Mouse (Mus musculus) ES-CJ7 (cell line): ENCODE data around the gene Suv39h2.

Source experiments
- DNase-seq: peaks from one replicate; pipeline ENCODE4 v3.0.0; 2011; ENCODE audit warnings: low read depth, low spot score

Gene Suv39h2

DNA sequence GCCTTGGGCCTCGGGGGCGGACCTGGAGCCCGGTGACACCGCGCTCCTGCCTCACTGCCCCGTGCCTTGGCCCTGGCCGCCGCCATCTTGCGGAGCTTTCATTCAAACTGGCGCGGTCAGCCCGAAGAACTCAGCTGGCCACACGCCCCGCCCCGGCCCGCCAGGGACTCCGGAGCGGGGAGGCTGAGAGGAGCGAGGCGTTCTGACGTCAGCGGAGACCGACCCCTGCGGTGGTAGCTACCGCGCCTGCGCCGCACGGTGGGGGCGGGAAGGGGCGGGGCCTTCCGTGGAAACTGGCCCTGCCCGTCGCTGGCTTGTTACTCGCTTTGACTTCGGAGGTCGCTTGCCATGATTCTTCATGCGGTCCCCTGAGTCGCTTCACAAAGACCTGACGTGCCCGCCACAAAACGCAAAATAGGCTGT lies at the start of gene Suv39h2:
TSS of gene Suv39h2 (minus strand) at position 171 of the 423 bp plus-strand sequence.
- DNase-seq: peak; percentile 89

DNA sequence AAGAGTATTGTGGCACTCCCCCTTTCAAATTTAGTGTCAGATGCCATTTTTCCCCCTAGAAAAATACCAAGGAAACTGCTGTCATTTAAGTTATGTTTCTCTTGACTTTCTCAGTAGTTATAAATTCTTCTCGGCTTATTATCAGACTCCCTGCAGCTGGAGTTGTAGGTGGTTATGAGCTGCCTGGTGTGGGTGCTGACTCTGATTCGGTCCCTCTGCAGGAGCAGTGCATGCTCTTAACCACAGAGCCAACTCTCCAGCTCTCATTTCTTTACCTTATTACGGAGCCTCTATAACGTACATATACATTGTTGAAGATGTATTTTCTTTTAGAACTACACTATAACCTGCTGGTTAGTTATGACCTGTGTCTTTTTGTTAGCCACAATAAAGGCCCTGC lies 47.7 kb upstream of the Suv39h2 start:
- DNase-seq: no peak

DNA sequence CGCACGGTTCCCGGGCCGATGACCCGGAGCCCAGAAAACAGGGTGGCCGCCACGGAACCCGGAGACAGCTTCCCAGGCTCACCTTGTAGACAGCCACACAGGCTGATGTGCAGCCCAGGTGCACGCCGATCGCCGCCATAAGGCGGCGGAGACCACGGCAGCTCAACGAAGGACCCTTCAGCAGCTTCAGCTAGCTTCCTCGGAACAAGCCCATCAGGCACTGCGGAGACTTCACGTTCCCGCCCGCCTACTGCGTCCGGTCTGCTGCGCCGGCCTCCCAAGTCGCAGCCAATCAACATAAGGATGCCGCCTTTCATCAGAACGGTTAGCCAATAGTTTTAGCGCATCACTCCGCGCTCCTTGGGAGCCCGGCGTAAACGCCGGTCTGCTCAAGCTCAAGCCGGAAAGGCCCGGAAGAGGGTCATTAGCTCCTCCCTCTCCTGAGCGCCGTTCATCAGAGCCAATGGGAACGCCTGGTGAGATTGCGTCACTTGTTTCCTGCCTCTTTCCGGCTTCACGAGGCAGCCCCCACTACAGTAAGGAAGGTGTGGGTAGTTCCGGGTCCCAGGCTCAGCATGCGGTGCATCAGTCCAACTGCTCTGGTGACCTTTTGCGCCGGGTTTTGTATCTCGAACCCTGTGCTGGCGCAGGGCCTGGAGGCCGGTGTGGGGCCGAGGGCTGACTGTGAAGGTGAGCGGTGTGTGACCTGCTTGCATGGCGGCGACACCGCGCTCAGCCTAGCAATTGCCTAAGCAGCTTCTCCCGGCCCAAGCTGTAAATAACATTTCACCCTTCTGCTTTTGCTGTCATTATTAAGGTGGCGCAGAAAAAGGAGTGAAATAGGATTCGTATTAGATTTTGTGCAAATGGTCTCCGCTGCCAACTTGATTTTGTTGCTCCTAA lies 38.0 kb upstream of the Suv39h2 start, which contains the start of the genes Gm45902, Hspa14 and Cdnf:
TSS of gene Gm45902 (minus strand) at position 239 of the 903 bp plus-strand sequence.
TSS of gene Hspa14 (minus strand) at position 263 of the 903 bp plus-strand sequence.
TSS of gene Cdnf (plus strand) at position 479 of the 903 bp plus-strand sequence.
- peak; percentile 98 for DNase-seq

DNA sequence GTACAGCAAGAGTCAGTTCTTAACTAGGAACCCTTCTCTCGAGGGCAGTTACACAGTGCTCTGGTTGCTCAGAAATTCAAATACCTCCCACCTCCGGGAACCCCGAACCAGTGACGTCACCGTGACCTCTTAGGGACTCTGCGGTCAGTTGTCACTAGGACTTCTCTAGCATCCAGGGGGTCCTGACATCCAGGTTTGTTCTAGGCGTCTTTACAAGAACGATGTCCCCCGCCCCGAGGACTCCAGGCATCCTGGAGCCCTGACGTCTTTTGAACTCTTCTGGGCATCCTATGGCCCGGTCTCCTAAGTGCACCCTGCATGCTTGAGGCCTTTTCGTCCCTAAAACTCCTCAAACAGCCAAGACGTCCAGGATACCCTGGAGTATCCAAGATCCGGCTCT lies 37.2 kb upstream of the Suv39h2 start:
- DNase-seq: peak; percentile 40

DNA sequence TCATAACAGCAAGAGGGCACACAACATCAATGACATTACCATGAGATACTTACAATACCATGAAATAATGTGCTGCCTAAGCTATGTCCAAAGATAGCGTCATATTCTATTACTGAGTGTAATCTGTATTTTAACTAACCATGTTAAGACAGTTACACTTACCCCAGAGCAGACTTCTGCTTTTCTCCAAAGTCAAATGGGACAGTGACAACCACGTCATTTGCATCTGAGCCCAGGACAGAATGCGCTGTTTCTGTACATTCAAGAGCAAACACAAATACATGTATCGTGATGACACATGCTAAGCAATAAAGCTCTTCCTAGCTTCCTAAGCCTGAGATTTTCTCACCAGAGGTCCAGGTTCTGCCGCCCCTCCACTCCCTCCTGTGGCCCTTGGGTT lies 26.1 kb upstream of the Suv39h2 start:
- no peak for DNase-seq

DNA sequence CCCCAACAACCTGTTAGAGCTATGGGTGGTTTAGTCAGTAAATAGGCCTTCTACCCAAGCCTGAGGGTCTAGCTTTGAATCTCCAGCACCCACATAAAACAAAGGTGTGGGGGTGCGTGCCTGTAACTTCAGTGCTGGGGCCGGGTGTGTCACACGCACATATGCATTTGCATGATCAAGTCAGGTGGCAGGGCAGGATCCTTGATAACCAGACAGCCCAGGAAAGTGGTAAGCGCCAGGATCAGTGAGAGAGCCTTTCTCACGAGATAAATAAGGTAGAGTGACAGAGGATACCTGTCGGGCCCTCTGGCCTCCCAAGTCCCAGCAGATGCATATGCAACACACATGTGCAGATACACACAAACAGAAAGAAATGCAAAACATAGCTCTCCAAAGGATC lies 24.7 kb upstream of the Suv39h2 start:
- DNase-seq: no peak

DNA sequence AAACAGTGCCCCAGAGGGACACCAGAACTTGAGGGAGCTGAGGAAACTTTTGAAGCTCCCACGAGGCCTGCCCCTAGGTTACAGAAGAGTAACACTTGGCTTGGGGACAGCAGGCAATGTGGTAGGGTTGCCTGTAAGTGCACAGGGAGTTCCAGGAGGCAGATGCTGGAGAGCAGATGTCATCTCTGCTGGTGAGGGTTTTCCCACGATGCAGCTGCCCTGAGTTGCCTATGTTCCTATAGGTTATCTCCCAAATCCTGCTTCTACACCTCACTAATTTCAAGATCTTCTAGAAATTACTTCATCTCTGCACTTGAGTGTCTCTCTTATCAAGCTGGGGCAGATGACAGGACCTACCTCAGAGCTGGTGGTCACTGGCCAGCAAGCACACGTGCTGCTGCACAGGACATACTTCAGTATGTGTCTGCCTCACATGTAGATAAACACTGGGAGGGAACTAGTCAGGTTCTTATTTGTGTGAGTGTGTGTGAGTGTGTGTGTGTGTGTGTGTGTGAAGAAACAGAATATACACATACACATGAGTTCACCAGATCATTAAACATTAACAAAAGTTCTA lies 19.1 kb upstream of the Suv39h2 start:
- no peak for DNase-seq

DNA sequence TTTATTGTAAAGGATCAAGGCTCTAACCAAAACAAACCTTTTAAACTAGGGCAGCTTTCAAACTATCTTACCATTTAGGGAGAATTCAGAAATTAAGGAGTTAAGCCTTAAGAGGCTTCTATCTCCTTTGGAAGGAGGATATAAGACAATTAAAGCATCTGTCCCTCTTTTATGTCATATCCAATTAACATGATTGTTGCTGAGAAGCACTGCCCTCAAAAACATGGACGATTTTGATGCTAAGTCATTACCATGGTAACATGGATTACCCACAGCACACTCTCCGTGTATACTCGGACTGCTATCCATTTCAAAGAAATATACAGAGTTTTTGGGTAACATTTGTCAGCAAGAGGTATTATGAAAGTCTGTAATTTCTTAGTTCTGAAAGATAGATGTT lies 15.0 kb upstream of the Suv39h2 start:
- DNase-seq: no peak

DNA sequence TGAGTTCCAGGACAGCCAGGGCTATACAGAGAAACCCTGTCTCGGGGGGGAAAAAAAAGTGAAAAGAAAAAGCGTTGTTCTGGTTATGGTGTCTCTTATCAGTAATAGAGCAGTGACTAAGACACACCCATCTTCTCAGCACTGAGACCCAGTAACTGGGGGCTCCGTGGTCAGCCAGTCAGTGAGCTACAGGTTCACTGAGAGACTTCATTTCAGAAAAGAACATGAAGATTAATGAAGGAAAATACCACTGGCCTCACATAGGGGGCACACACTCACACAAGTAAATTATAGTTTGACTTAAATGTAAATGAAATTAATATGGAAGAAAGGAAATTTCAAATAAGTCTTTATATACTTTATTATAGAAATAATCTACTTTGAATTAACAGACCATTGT lies 5.4 kb upstream of the Suv39h2 start:
- DNase-seq: no peak

DNA sequence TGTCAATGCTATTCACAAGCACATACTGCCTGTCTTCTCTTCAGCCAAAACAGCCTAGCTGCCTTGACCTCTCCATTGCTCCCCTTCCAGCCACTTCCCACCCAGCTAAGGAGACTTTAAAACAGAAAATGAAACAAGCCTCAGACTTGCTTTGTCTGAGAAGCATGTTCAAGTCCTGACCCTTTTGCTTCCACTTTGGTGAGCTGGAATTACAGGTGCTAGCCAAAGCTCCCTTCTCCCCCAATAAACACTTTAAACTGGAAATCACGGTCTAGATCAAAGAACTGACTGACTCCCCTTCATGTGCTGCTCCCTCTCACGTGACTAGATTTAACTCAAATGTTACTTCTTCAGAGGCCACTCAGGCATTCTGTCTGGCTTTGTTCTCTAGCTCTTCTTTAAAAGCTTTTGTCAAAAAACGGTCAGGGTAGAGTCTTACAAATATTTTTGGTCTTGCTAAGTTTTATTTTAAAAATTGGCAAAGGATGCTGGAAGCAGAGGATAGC lies 968 bp upstream of the Suv39h2 start:
- DNase-seq: no peak

DNA sequence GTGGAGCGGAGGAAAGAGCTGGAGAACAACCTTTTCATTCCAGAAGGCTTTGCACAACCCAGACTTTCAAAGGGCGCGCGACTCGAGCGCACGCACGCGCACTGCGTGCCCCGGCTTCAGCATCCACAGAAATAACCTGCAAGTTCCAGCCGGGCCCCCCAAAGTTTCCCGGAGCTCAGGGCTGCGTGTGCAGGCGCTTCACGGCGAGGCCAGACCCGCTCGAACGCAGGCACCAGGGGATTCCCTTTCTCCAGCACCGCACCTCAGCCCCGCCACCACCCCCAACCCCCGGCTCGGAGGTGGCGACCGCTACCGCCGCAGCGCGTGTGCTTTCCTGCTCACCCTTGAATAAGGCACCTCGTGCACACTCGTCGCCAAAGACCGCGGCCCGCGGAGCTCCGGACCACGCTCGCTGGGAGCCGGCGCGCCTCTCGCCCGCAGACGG lies 448 bp downstream of the Suv39h2 start:
- peak; percentile 82 for DNase-seq

DNA sequence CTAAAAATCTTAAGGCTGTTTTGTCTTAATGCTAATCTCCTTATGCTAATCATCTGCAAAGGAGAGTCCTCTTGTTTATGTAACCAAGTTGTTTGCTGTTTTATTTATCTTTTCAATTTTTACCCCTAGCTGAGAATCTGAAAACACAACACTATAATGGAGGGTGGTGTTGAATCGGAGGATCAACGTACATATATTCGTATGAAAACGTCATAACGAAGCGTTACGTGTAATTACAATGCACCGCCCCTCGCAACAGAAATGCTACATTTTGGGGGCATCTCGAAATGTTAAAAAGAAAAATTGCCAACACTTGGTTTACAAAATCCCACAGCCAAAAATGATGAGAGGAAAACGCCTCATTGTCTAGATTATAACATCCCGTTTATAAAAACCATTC lies 940 bp downstream of the Suv39h2 start:
- no peak for DNase-seq

DNA sequence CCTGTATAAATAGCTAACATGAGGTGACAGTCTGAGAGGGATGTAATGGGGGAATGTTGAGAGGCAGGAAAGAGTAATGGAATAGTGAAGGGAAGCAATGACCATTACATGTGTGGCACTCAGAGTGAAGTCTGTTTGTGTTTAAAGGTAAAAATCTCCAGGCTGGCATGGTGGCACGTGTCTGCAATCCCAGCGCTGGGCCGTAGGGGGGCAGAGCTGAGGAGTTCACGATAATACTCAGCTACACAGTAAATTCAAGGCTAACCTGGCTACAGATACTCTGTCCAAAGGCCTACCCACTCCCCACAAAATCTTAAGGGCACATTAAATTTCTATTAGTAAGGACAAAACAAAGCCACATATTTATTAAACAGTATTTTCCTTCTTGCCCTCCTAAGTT lies 18.2 kb downstream of the Suv39h2 start:
- peak; percentile 16 for DNase-seq

DNA sequence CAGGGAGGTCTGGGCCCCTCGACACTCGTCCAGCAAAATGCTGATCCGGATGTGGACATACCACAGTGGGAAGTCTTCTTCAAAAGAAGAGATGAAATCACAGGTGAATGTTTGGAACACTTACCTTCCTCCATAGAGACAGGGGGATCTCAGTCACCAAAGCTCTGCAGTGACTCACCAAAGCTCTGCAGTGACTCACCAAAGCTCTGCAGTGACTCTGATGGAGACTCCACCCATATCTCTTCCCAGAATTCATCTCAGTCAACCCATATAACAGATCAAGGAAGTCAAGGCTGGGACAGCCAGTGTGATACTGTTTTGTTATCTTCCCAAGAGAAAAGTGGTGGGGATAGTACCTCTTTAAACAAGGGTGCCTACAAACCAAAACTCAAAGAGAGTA lies 21.7 kb downstream of the Suv39h2 start:
- no peak for DNase-seq

DNA sequence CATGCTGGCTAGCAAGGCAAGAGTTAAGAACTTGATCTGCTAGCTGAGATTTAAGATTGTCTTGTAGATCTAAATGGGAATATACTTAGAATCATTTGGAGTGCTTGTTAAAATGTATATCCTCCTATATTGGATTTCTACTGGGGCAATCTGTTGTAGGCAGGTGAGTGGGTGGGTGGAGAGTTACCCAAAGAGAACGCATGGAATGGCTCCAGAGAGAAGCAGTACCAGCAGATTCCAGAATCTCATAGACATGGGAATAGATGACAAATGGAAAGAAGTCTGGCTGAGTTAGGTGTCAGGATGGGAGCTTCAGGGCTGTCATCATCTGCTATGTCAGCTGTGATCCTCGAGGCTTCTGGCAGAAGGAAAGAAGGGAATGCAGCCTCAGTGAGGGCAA lies 25.4 kb downstream of the Suv39h2 start:
- DNase-seq: no peak

DNA sequence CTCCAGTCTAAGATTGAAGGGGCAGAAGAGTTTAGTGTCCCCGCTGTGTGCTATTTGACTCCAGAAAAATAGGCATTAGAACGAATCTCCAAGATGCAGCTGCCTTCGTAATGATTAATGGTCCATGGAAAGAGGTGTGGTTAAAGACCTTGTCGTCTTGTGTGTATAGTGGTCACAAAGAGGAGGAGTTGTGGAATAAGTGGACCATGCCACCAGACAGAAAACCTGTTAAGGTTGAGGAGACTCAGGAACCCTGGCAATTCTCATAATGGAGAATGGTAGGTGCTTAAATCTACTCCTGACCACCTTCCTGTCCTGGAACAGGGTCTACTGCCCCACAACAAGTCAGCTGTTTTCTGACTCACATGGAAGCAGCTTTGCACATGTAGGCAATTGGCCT lies 28.8 kb downstream of the Suv39h2 start:
- DNase-seq: no peak

DNA sequence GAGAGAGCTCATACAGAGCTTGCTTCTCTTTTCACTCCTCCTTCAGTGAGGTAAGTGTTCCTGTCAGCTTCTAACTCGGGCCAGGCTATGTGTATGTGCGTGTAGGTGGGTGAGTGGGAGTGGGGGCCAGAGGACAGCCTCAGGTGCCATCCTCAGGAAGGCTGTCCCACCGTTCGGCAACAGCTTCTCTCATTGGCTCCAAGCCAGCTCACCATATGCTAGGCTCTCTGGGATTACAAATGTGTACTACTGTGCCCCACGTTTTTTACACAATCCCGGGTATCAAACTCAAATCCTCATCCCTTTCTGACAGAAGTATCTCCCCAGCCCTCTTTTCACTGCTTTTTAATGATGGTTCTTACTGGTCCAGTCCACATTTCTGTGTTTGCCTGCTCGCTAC lies 30.6 kb downstream of the Suv39h2 start:
- no peak for DNase-seq

DNA sequence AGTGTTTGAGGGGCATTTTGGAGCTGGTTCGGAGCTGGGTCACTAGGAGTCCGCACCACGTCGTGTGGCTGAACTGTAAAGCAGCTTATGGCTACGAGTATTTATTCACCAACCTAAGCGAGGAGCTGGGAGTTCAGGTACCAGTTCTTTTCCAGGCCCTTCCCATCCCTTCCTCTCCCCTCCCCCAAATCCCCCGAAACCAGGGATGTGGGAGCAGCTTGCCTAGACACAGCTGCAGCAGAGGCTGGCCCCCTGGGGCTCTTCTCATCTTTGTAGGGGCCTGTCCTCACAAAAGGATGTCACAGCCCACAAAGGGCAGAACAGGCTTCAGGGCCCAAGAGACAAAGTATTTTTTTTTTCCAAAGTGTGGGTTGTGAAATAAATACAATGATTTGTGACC lies 36.9 kb downstream of the Suv39h2 start:
- no peak for DNase-seq

DNA sequence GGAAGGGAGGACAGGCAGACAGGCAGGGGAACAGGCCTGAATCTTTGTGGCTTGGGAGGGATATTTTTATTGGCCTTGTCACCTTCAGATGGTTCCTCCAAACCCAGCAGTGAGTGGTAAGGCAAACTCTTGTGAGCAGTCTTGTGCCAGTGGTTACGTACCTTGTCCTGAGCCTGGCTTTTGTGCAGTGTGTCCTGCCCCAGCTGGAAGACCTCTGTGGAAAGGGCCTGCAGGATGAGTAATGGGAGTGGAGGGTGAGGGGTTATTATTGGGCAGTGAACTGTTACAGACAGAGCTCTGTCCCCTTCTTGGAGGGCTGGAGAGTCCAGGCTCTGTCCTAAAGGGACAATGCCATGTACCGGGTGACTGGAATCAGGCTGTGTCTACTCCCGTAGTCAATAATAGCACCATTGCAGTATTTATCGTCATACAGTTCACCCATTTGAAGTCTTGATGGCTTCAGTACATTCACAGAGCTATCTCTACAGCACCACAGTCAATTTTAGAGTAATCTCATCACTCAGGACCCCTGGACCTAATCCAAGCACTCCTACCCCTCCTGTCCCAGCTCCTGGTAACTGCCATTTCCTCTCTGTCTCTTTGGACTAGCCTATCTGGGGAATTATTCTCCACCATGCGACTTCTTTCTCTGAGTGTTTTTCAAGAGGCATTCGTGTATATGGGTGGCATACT lies 39.3 kb downstream of the Suv39h2 start:
- no peak for DNase-seq

DNA sequence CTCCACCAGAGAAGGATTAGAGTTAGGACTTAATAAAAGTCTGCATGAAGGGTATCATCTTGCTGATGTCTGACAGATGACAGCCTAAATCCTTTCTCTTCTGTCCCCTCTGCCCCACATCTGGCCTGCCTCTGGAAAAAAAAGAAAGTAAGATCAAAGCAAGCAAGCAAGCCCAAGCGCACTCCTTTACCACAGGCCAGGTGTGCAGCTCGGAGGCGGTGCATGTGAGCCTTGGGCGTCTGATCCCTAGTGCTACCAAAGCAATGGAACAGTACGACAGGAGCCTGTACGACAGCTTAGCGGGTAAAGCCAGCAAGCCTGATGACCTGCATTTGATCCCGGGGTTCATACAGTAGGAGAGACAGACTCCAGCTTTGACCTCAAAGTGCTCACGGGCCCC lies 43.9 kb downstream of the Suv39h2 start:
- DNase-seq: no peak

DNA sequence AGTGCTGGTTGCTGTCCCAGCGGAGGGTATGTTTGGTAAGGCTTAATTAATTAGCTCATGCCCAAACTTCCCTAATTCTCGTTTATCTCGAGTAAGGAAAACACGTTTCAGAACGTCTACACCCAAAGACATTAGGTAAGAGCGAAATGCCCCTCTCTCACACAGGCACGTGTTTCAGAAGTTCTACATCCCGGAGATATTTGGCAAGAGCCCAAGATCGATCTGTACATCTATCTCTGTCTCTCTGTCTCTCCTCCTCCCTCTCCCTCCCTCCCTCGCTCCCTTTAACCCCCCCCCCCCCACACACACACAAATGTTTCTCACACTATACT lies 50.3 kb downstream of the Suv39h2 start:
- DNase-seq: no peak
